Mouse (Mus musculus) hindbrain, embryonic 13.5 days (tissue): ENCODE measurements around the gene Rer1. TPM values are rescaled to one million over a fixed set of nuclear protein-coding genes. Genes with fewer than 3 reads are reported as not detected.

Source experiments
- ATAC-seq: fragments of 200-750 bp; cut with Nextera tagmentation; 2 replicates; pipeline ENCODE4 v1.8.0; 2017; ENCODE audit warnings: moderate TSS enrichment; ENCODE audit not compliant: low FRiP score
- H3K27ac ChIP-seq: fragments of 300-500 bp; sonication (generic); 2 replicates; pipeline ENCODE4 v1.5.1; 2015; ENCODE audit warnings: inconsistent platforms, mild to moderate bottlenecking, moderate library complexity
- H3K27me3 ChIP-seq: fragments of 300-500 bp; sonication (generic); 2 replicates; pipeline ENCODE4 v1.6.1; 2015; ENCODE audit warnings: mild to moderate bottlenecking, inconsistent platforms
- H3K36me3 ChIP-seq: fragments of 300-500 bp; sonication (generic); 2 replicates; pipeline ENCODE4 v1.6.1; 2015; ENCODE audit warnings: mild to moderate bottlenecking, inconsistent platforms
- H3K4me1 ChIP-seq: fragments of 300-500 bp; sonication (generic); replicated peaks from 2 replicates; pipeline ENCODE4 v1.6.1; 2015; ENCODE audit warnings: inconsistent platforms
- H3K4me2 ChIP-seq: fragments of 300-500 bp; sonication (generic); 2 replicates; pipeline ENCODE4 v1.6.1; 2015; ENCODE audit warnings: inconsistent platforms, mild to moderate bottlenecking, moderate library complexity
- H3K4me3 ChIP-seq: fragments of 300-500 bp; sonication (generic); 2 replicates; pipeline ENCODE4 v1.5.1; 2015; ENCODE audit warnings: mild to moderate bottlenecking, inconsistent platforms
- H3K9ac ChIP-seq: fragments of 300-500 bp; sonication (generic); 2 replicates; pipeline ENCODE4 v1.6.1; 2015; ENCODE audit warnings: mild to moderate bottlenecking, inconsistent platforms
- H3K9me3 ChIP-seq: fragments of 300-500 bp; sonication (generic); 2 replicates; pipeline ENCODE4 v1.6.1; 2016; ENCODE audit warnings: inconsistent platforms
- WGBS: fragments of 180-500 bp; shearing (Covaris S2); methylation state at CpG from one replicate; pipeline ENCODE4 v1.1.7; 2015; 5-methylcytosine and 5-hydroxymethylcytosine counted together
- polyA plus RNA-seq: library from polyadenylated mRNA; unstranded; fragments of >200 nt; fragmentation: Nextera tagmentation; extraction: Ambion mirVana; gene quantifications from 2 replicates; pipeline ENCODE4 v1.2.1, GENCODE M21; 2015

Rer1 gene
- polyA plus RNA-seq, result 123 and 132 TPM in 2 replicates

DNA sequence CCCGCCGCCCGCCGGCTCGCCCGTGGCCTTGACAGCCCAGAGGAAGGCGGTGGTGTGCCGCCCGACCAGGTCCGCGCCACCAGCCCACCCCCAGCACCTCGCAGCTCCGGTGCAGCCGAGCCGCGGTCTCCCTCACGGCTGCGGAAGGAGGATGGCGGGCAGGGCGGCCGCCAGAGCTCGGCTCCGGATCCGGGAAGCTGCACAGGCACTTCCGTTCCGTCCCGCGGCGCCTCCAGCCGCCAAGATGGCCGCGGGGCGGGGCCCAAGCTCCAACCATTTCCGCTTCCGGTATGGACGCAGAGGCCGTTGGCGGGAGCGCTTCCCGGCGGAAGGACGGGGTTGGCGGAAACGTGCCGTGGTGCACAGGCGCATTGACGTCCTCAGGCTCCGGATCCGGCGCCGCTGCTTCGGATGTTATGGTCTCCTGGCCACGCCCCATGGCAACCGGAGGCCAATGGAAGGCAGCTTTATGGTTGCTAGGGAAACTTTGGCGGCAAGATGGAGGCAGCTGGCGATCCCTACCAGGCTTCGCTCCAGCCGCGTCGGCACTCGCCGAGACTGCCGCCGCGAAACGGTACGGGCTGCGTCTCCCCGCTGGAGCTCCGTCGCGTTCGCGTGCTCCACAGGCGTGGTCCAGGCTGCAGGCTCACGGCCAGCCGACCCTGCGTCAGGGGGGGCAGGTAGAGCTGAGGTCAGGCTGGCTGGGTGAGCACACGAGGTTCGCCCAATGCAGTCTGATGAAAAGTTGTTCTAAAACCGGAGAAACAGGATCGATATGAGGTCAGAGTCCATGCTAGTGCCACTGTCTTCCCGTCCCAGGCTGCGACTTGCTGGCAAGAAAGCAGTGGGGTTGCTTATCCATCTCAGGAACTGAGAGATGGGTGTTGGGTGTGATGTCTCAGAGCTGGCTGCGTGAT lies at the start of gene Rer1, which contains the start of gene Morn1:
Gene Rer1 (minus strand): TSS at position 275 of the 917 bp plus-strand sequence.
Gene Morn1 (plus strand): TSS at position 470 of the 917 bp plus-strand sequence.
- Histone ChIP-seq H3K36me3 (peaks cover 37% of the 10 kb centered on the region), H3K4me3 (peak within 1 kb of the TSS; percentile 90), H3K4me1 (peaks cover 39% of the 10 kb centered on the region), H3K27ac (peak within 1 kb of the TSS; percentile 94), H3K9me3 (no peaks in the 10 kb centered on the region), H3K9ac (peak within 1 kb of the TSS; percentile 91), H3K4me2 (peak within 1 kb of the TSS; percentile 96), H3K27me3 (no peaks in the 10 kb centered on the region)
- under 1% methylated on average over 85 of the region's 85 CpGs for WGBS
- ATAC-seq, result peak; percentile 96

DNA sequence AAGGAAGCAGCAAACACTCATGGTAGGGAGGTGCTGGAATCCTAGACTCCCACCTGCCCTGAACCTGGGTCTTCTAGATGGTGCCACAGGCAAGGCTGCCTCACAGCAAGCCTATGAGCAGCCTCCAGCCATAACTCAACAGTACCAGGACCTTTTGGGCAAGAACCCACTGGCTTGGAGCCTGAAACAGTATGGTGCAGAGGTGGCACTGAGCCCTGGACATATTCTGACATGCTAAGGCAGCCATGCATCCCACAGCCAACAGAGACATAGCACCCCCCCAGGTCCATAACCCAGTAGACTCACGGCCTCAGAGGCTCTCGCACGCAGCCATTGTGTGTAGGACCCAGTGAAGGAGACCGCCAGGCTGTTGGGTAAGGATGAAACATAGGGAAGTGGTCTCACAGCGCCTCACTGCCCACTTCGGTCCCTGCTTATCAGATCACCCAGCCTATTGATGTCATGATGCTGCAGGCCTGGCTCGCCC lies 48.5 kb upstream of the Rer1 start:
- Histone ChIP-seq H3K9me3 (no peaks in the 10 kb centered on the region), H3K4me2 (no peak overlapping the region), H3K36me3 (no peaks in the 10 kb centered on the region), H3K4me1 (peaks cover 50% of the 10 kb centered on the region), H3K27me3 (no peaks in the 10 kb centered on the region), H3K9ac (no peak overlapping the region), H3K4me3 (no peak overlapping the region), H3K27ac (peak overlapping the region; percentile 66; the same call in 1 of the 2 replicates)
- no peak for ATAC-seq
- WGBS, result 87% methylated on average over 7 of the region's 7 CpGs

DNA sequence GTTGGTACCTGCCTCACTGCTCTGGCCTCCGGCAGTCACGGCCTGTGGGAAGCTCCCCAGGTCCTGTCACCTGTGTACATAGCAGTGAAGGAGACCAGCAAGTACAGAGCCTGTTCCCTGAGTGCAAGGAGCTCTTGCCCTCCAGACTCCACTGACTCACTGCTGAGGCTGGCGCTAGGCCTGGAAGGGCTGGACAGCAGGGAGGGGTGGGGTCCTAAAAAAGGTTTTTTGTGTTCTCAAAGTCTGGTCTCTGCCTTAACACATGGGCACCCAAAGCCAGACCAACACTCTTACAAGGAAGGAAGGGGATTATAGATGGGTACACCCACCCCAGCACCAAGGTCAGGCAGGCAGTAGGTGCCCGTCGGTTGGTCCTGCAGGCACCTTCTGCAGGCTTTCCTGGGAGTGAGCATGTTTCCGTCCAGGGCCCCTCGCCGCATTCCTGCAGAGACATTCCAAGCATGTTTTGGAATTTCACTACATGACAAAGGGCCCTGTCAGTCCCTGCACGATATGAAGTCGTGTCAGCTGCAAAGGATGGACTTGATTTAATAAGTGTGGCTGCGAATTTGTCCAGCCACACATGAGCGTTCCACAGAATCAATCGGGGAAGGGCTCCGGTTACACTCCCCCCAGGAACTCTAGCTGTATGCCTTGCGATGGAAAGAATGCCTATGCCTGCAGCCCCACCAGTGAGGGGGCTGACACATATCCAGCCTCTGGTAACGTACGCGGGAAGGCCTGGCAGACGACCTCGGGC lies 47.7 kb upstream of the Rer1 start:
- Histone ChIP-seq H3K9me3 (no peaks in the 10 kb centered on the region), H3K4me2 (no peak overlapping the region), H3K9ac (peak overlapping the region; percentile 36), H3K27ac (peak overlapping the region; percentile 66), H3K36me3 (no peaks in the 10 kb centered on the region), H3K4me1 (peaks cover 56% of the 10 kb centered on the region), H3K27me3 (no peaks in the 10 kb centered on the region), H3K4me3 (no peak overlapping the region)
- no peak for ATAC-seq
- WGBS, result 41% methylated on average over 20 of the region's 20 CpGs

DNA sequence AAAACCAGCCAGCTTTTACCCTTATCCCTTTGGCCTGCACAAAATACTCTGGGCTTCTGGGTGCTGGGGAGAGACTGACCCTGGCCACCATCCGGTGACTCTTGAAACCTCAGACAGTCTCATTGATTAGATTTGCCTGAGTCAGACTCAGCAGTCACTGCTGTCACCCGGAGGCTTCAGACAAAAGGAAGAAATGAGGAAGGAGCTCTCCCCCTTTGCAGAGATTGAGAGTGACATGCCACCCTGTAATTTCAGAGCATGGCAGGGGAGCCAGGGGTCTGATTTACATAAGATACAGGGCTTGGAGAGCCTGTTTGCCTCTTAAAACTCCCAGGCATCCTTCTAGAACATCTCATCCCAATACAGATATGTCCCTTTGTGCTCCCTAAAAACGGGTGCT lies 47.0 kb upstream of the Rer1 start:
- 39% methylated on average over 3 of the region's 3 CpGs for WGBS
- Histone ChIP-seq H3K36me3 (no peaks in the 10 kb centered on the region), H3K4me2 (no peak overlapping the region), H3K27me3 (no peaks in the 10 kb centered on the region), H3K4me3 (no peak overlapping the region), H3K9me3 (no peaks in the 10 kb centered on the region), H3K9ac (no peak overlapping the region), H3K4me1 (peaks cover 55% of the 10 kb centered on the region), H3K27ac (peak overlapping the region; percentile 66; the same call in 1 of the 2 replicates)
- ATAC-seq, result no peak

DNA sequence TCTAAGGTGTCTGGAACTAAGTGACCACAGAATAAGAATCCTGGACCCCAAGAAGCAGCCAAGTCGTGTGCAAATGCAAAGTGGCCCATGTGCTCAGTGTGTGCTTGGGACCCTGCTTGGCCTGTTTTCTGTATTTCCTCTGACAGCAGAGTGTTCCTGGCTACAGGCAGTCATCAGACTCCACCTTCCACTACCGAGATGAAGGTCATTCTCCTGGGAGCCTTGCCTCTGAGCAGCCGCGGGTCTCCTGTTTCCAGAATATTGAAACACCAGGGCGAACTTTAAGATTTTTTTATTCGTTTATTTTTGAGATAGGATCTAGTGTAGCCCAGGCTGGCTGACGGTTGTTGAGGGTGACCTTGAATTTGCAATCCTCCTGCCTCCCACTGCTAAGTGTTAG lies 44.4 kb upstream of the Rer1 start:
- Histone ChIP-seq H3K36me3 (no peaks in the 10 kb centered on the region), H3K4me2 (no peak overlapping the region), H3K27ac (0 out of 2 replicates have a peak overlapping the region, but pooled peaks have one; percentile 44), H3K4me1 (peaks cover 55% of the 10 kb centered on the region), H3K4me3 (no peak overlapping the region), H3K9ac (no peak overlapping the region), H3K9me3 (no peaks in the 10 kb centered on the region), H3K27me3 (no peaks in the 10 kb centered on the region)
- ATAC-seq, result no peak
- WGBS, result 80% methylated on average over 7 of the region's 7 CpGs

DNA sequence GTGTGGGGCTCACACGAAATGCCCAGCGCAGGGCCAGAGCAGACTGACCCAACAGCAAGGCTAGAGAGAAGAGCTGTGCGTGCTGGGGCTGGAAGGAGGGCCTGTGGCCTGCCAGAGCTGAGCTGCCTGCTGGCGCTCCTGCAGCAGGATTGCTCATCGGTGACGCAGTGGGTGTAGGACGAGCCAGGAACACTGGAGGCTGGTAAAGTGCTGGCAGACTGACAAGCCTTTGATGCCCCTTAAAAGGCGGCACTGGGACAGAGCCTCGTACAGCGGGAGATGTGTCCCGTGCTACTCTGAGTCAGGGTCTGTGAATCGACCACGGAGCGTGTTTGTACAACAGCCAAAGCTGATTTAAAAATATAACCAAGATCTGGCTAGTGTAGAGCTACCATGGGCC lies 43.8 kb upstream of the Rer1 start:
- H3K27me3 ChIP-seq, result no peaks in the 10 kb centered on the region

DNA sequence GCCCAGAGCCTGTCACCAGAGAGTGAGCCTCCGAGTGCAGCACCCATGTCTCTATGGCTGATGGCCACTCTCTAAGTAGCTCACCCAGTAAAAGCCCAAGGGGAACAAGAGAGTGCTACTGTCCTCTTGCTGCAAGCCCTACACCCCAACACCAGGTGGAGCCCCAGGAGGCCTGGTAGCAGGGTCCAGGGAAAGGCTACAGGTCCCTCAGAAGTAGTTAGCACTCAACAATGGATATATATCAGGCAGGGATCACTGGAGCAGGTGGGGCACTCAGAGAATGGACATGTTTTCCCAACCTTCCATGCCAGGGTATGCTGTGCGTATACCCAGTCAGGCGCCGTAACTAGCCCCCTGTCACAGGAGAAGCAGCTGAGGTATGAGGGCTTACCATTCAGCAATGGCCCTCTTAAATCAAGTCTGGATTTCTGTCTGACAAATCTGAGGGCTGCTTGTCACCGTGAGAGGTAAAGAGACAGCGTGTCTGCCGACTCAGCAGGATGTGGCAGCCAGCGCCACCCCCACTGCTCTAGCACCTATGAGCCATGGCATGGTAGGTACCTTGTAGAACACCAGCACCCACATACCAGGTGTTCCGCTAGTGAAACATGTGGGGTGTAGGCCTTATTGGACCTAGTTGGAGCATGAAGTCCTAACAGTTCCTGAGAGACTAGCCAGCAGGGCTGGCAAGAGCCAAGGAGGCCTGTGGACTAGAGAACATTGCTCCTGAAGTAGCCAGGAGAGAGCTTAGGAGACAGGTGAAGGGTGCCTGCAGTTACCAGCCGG lies 43.1 kb upstream of the Rer1 start:
- ATAC-seq, result no peak
- Histone ChIP-seq H3K9me3 (no peaks in the 10 kb centered on the region), H3K4me3 (no peak overlapping the region), H3K4me2 (no peak overlapping the region), H3K36me3 (no peaks in the 10 kb centered on the region), H3K9ac (0 out of 2 replicates have a peak overlapping the region, but pooled peaks have one; percentile 8), H3K27me3 (no peaks in the 10 kb centered on the region), H3K27ac (0 out of 2 replicates have a peak overlapping the region, but pooled peaks have one; percentile 44), H3K4me1 (peaks cover 52% of the 10 kb centered on the region)
- WGBS, result 95% methylated on average over 10 of the region's 10 CpGs

More for the DNA sequence above, 43.8 kb upstream of the Rer1 start:
- Histone ChIP-seq H3K4me2 (no peak overlapping the region), H3K36me3 (no peaks in the 10 kb centered on the region), H3K4me3 (no peak overlapping the region), H3K9me3 (no peaks in the 10 kb centered on the region), H3K4me1 (peaks cover 52% of the 10 kb centered on the region), H3K27ac (peak overlapping the region; percentile 44; the same call in 1 of the 2 replicates), H3K9ac (no peak overlapping the region)
- 67% methylated on average over 14 of the region's 14 CpGs for WGBS
- ATAC-seq, result 0 out of 2 replicates have a peak, but pooled peaks have one; percentile 7

DNA sequence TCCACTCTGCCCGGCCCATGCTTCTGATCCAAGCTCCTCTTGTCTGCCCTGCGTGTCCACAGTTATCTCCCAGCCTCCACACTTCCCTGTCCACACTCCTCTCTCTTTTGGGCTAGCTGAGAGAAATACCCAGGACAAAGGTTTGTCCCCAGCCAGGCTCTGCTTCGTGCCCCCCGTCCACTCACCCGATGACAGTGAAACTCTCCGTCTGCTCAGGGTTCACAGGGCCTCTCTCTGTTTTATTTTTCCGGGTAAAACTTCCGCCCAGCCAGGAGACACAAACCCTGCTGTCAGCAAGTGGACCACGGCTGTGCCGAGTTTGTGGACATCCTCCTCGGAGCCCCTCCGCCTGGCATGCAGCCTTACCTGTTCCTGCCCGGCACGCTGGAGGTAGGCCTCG lies 42.2 kb upstream of the Rer1 start:
- no peaks in the 10 kb centered on the region for H3K9me3 ChIP-seq
- no peak overlapping the region for H3K4me2 ChIP-seq
- H3K4me3 ChIP-seq, result no peak overlapping the region
- no peaks in the 10 kb centered on the region for H3K27me3 ChIP-seq
- no peak overlapping the region for H3K9ac ChIP-seq
- H3K27ac ChIP-seq, result no peak overlapping the region
- peaks cover 48% of the 10 kb centered on the region for H3K4me1 ChIP-seq
- WGBS, result 94% methylated on average over 15 of the region's 15 CpGs
- H3K36me3 ChIP-seq, result no peaks in the 10 kb centered on the region
- no peak for ATAC-seq

DNA sequence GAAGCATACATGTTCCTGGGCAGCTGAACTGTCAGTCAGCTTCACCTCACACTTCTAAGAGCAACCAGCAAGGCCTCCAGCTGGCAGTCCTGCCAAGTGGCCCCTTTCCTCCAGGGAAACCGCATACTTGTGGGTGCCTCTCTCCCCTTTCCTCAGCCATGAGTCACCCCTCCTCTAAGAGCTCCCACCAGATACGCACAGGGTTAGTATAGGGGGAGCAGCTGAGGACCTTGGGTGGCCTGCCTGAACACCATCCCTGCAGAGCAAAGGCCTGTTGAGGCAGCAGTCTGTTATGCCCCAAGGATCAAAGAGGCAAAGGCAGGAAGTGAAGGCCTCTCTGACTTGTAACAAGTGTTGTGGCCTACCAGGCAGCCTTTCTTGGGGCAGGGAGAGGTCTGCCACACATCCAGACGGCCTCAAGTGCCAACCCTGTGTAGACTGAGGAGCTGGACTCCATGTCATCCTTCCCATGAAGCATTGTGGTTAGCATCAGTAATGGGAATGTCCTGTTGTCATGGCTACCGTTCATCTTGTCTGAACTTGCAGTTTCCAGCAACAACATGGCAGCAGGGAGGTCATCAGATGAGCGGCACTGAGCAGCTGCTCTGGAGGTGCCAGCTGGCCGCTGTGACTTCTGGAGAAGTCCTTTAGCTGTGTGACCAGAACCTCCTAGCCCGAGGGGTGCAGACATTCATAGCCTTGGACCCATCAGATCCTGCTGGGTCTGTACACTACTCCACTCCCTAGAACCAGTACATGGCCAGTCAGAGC lies 40.6 kb upstream of the Rer1 start:
- no peak overlapping the region for H3K4me2 ChIP-seq
- no peak overlapping the region for H3K4me3 ChIP-seq
- no peaks in the 10 kb centered on the region for H3K36me3 ChIP-seq
- 64% methylated on average over 7 of the region's 7 CpGs for WGBS
- no peak overlapping the region for H3K9ac ChIP-seq
- peaks cover 62% of the 10 kb centered on the region for H3K4me1 ChIP-seq
- H3K27me3 ChIP-seq, result no peaks in the 10 kb centered on the region
- no peak for ATAC-seq
- peak overlapping the region; percentile 35; the same call in 1 of the 2 replicates for H3K27ac ChIP-seq
- H3K9me3 ChIP-seq, result no peaks in the 10 kb centered on the region

DNA sequence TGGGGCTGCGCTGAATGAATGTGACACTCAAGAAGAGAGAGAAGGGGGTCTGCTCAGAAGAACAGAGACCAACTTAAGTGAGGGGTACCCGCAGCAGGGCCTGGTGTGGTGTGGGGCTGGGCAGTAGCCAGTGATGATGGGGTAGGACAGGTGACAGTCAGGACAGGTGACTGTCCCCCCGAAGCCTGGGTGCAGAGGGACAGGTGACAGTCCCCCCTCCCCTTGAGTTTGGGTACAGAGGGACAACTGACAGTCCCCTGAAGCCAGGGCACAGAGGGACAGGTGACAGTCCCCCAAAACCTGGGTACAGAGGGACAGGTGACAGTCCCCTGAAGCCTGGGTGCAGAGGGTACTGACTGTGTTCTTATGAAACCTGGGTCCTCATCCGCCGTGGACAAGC lies 40.0 kb upstream of the Rer1 start:
- H3K9me3 ChIP-seq, result no peaks in the 10 kb centered on the region
- 87% methylated on average over 5 of the region's 5 CpGs for WGBS
- H3K4me1 ChIP-seq, result peaks cover 67% of the 10 kb centered on the region
- H3K4me3 ChIP-seq, result no peak overlapping the region
- 0 out of 2 replicates have a peak overlapping the region, but pooled peaks have one; percentile 35 for H3K27ac ChIP-seq
- no peak overlapping the region for H3K9ac ChIP-seq
- no peak overlapping the region for H3K4me2 ChIP-seq
- no peaks in the 10 kb centered on the region for H3K27me3 ChIP-seq
- ATAC-seq, result no peak
- no peaks in the 10 kb centered on the region for H3K36me3 ChIP-seq

DNA sequence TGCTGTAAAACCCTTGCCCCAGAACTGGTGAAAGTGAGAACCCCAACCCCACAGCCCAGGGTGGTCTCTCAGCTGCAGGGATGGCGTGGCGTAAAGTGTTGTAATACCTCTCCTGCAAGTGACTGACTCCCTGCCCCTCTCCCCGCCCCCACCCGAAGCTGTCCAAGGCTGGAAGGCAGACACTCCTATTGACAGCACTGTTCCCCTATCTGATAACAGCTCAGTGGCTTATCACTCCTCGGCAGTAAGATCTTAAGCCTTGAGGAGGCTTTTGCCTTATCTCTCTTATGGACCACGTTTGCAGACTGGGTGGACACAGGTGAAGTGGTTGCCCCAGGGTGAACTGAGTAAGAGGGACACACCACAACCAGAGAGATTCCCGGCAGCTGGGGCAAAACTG lies 39.1 kb upstream of the Rer1 start:
- peaks cover 67% of the 10 kb centered on the region for H3K4me1 ChIP-seq
- H3K27me3 ChIP-seq, result no peaks in the 10 kb centered on the region
- no peaks in the 10 kb centered on the region for H3K9me3 ChIP-seq
- WGBS, result 76% methylated on average over 7 of the region's 7 CpGs
- no peak overlapping the region for H3K4me2 ChIP-seq
- no peak overlapping the region for H3K9ac ChIP-seq
- H3K36me3 ChIP-seq, result no peaks in the 10 kb centered on the region
- no peak overlapping the region for H3K27ac ChIP-seq
- no peak for ATAC-seq
- no peak overlapping the region for H3K4me3 ChIP-seq
